Mouse (Mus musculus): ENCODE measurements around the gene Rgs16.

Gene Rgs16

DNA sequence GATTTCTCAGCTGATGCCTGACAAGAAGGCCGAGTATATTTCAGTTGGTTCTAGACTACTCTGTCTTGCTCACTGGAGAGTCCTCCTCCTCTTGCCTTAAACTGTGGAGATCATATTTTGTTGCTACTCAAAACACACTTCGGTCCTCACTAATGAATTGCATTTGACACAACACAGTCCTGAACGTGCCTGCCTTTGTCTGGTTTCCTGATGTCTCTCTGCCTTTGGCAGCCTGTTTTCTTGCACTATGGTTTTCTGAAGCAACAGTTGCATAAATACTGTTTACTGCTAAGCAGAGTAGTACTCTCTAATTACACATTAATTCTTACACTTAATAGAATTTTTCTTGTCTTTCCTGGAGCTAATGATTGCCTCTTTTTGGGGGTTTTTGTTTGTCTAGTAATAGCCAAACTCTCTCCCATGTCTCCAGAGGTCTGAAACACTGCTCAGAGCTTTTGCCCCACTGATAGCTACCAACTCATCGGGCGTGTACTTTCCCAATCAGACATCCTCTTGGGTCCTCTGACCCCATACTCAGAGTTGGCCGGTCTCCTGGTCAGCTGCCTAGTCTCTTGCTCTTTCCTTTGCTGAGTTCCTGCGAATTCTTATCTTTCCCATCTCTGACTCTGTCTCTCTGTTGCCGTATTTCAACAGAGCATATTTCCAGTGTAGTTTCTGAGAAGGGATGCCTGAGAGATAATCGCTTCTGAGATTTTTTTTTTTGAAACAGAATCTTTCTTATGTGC lies 18.4 kb upstream of the Rgs16 start:
- DNase-seq, result no peak

DNA sequence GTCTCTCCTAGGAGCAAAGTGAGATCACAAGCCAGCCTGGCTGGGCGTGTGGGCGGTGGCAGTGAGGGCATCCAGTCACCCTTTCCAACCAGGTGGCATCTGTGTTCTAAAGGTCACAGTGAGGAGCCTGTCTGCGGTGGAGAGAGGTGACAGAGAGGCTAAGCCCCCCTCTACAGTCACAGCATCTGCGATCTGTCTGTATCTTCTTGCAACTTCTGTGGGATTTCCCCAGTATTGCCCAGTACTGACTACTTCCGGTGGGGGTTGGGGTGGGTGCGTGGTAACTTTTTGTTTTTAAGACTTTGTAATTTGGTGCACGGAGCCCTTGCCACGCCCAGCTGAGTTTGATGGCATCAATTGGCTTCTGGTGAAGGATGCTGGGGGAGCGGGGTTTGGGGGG lies 16.7 kb upstream of the Rgs16 start:
- DNase-seq, result no peak

DNA sequence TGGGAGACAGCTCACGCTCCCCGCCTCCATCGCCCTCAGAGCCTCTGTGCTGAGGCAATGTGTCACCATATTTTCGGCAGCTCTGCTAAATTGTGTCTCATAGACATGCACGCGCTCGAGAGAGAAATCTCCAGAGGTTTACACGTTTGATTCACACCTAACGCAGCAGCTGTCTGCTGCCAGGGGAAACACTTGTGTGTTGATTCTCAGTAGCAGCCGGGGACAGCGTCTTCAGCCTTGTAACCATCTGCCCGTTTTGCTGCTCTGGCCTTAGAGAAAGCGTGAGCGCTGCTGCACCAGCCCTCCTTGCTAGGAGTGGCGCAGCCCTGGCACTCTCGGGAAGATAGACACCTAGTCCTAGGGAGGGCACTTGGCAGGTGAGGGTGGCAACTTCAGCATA lies 13.5 kb upstream of the Rgs16 start:
- DNase-seq, result no peak

DNA sequence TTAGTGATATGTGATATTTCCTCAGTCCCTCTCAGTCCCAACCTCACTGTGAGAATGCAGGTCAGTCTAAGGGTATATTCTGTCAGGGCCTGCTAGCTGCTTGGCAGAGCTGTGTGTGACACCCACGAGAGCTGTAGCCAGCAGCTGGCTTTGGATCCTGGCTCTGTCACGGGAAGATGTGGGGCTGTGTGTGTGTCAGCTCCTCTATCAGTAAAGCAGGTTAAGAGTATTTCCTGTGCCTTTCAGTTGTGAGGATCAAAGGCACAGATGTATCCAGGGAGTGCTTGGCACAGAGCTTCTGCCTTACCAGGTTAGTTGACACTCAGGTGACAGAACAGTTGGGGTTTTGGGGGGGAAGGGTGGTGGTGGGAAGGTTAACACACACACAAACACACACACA lies 10.3 kb upstream of the Rgs16 start:
- no peak for DNase-seq

DNA sequence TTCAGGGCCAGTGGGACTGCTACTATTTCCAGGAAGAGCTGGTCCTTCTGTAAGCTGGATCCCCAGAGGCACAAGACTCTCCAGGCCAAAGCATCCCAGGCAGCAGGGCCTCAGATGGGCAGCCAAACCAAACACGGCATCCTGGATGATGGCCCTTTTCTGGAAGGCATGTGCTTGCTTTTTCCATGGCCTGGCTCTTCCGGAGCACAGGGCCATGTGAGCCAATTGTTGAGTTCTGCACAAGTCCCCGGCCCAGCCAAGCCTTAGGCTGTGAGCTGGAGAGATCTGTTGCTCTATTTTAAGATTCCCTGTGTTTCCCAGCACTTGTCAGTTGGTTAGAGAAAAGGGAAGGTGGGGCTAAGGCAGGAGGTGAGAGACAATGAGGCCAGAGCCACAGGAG lies 9.5 kb upstream of the Rgs16 start:
- DNase-seq, result no peak

DNA sequence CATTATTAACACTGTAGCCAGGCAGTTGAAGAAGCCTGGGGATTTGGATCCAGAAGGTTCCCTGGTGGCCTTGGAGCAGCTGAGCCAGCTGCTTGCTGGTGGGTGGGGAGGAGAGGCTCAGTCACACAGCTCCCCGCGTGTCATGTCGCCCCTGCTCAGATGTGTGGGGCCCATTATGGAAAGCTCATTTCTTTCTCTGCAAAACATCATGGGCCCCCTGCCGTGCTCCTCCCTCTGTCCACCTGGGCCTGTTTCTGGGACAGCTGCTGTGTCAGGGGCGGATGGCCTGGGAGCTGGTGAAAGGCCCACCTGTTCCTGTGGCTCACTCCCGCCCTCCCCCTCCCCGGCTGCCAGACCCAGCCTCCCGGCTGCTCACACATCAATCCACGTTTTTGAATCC lies 7.0 kb upstream of the Rgs16 start:
- peak; percentile 74 for DNase-seq

DNA sequence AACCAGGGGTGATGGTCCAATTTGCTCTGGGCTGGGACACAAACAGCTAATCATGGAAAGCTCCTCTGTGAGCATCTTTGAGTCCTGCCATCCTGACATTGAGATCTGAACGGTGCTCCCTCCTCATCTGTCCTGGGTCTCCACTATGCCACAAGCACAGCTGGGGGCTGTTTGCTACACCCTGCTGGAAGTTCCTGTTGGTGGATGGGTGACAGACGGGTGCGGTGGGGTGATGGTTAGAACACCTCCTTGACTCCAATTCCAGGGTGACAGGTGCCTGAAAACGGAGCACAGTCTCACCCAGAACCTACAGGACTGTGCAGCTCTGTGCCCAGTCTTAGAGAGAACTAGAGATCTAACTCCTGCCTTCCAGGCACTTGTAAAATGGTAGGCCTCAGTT lies 5.3 kb upstream of the Rgs16 start:
- no peak for DNase-seq

DNA sequence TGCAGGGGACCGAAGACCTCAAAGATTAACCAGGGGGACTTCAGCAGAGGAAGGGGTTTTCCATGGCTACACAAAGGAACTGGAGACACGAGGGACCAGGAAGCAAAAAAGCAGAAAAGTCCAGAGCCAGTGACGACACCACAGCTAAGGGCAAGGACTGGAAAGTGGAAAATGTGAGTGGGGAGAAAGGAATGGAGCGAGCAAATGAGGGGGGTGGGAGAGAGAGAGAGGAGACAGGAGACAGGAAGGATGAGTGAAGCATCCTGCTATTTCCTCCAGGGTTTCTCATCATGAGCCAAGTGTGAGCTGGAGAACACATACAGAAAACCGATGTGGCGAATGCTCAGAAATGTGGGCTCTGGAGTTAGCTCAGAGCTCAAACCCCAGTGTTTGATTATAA lies 4.1 kb upstream of the Rgs16 start:
- no peak for DNase-seq

DNA sequence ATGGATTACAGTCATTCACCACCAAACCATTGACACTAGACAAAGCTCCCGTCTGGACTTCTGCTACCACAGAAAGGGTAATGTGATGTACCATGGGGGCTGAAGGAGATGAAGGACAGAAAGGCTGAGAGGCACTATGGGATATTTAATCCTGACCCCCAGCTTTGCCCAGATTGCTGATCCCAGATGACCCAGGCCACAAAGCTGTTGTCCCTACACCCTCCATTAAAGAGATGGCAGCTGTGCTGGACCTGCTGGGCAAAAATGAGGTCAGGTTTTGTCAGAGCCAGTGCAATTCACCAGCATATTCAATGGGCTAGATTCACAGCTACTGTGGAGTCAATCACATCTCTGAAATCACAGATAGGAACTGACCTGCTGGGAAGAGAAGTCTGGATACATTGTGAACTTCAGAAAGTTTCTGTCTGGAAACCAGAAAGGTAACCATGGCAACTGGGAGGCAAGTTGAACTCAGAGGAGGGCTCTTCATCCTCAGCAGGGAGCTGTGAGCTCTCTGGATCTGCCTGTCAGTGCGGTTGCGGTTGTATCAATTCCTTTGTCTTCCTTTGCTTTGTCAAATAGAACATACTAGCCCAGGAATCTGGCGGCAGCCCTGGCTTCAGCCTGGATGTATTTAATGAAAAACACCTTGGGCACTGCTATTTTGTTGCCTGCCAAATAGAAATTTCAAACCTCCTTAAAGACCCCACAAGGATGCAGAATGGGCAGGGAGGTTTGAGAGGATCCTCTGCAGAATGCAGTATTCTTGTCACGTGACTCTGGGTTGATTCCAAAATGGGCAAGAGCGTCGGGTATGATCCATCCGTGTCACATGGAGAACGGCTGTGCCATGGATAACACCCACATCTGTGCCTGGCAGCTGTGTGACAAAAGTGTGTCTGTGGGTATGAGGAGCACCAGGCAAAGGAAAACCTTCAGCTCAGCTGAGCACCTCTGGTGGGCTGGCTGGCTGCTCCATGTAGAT lies 2.8 kb upstream of the Rgs16 start:
- peak; percentile 85 for DNase-seq

DNA sequence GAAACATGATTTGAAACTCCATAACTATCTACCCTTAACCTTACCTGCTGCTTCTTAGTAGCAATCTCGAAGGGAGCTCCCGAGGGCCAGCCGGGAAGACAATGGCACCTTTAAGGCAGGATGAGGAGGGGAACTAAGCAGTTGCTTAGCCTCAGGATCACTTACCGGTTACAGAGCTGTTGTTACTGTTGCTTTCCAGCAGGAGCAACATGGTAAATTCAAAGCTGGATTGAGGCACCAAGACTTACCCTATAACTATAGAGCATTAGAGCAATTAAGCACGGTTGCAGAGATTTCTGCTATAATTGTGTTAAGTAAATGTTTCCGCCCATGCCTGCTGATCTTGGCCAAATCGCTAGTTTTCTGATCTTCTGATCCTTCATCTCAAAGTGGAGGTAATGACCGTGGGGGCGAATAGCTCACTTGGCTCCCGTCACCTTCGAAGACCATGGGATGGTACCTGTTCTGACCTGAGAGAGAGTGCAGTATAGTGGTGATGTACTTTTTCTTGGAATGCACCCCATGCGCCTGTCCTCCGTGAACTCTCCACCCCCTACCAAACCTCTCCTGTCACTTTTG lies 623 bp upstream of the Rgs16 start:
- peak; percentile 44 for DNase-seq

DNA sequence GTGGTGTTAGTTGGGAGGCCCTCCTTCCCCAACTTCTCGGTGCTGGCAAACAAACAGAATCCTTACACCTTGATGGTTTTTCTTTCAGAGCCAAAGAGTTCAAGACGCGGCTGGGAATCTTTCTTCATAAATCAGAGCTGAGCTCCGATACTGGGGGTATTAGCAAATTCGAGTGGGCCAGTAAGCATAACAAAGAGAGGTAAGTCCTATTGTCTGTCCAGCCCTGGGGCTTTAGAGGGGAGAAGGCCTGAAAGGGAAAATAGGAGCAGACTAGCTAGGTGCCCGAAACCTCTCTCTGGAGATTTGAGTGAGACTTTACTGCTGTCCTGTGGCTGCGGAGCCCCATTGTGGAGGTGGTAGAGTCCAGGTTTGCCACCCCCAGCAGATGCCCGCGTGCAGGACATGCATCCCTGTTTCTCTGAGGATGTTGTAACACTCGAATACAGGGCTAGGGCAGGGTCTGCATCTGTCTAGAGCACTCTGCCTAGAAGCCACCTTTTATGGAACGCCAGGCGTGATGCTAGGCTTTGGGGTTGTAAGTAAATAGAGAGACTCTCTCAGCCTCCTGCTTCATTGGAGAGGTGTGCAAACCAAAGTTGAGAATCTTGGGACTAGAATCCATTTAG lies 739 bp downstream of the Rgs16 start:
- DNase-seq, result no peak

DNA sequence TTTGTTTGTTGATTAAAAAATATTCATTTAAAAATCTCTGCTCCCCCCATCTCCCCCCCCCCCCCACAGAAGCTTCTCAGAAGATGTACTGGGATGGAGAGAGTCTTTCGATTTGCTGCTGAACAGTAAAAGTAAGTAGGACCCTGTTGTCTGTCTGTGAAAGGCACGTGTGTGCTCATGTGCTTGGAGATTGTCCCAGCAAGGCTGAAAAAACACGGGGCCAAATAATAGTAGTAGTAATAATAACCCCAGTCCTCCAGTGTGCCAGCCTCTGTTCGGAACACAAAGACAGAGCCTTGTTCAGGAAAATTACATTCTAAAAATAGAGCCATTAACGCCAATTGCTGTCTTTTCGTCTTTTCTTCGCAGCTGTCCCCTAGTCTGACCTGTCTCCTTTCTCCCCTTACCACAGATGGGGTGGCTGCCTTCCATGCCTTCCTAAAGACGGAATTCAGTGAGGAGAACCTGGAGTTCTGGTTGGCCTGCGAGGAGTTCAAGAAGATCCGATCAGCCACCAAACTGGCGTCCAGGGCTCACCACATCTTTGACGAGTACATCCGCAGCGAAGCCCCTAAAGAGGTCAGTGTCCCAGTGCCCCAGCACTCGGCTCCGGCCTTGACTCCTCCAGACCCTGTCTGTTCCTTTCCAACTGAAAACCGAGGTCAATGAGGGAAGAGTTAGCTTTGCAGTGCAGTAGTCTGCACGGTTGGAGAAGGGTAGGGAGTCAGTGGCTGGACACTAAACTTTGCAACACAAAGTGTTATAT lies 1.6 kb downstream of the Rgs16 start:
- DNase-seq, result no peak

DNA sequence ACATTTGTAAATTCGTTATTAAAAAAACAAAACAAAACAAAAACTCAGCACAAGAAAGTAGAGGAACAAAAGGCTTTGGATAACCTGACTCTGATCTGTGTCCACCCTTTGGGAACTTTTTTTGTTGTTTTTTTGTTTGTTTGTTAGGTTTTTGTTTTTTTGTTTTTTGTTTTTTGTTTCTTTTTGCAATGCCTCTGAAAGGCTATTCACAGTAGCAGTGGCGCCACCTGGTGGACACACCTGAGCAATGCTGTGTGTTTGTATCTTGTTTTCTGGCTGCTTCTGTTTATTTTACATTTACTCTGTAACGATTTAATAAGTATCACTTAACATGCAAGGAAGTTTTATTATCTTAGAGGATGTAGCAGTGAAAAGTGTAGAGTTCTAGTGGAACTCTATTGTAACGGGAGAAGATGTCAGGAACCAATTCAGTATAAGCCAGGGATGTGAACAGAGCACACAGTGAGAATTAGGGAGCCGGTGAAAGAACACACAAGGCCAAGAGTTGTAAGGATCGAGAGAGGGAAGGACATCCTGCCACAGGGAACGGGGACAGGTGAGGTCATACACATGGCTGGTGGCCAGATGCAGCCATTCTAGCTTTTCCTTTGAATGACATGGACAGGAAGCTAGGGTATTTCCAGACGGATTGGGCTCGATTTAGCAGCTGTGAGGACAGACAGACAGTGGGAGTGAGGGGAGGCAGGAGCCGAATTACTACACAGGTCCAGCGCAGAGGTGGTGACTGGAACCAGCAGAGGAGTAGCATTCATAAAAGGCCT lies 2.4 kb downstream of the Rgs16 start:
- DNase-seq, result peak; percentile 82

DNA sequence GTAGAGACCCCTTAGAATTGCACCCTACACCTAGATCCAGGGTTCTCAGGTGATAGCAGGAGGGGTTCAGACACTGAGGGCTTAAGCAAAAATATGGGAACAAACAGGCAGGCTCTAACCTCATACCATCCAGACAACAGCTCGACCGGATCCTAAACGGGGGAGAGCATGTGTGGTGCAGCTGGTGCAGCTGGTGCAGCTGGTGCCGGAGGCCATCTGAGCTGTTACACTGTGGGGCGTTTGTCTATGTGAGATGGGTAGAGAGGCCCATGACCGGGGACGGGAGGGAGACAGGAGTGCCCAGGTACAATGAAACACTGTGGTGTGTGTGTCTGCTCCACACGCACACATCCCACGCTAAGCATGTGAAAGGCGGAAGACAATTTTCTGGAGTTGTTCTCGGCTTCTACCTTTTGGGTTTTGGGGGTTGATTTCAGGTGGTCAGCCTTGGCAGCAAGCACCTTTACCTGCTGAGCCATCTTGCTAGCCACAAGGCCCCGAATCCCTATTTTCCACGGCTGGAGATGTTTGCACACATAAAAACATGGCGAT lies 6.0 kb downstream of the Rgs16 start:
- DNase-seq, result peak; percentile 70

DNA sequence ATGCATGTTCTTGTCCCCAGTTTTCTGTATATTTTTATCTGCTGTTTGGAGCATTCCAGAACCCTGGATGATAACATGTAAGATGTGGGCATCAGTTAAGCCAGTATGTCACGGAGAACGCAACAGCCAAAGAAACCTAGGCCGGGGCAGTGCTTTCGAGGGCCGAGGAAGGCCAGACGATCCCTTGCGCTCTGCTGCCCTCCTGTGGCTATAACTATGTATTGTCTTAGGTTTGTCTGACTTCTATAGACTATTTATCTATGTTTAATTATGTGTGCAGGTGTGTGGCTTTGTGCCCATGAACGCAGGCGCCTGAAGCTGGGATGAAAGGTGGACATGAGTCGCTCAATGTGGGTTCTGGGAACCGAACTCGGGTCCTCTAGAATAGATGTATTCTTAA lies 6.6 kb downstream of the Rgs16 start:
- peak; percentile 86 for DNase-seq

DNA sequence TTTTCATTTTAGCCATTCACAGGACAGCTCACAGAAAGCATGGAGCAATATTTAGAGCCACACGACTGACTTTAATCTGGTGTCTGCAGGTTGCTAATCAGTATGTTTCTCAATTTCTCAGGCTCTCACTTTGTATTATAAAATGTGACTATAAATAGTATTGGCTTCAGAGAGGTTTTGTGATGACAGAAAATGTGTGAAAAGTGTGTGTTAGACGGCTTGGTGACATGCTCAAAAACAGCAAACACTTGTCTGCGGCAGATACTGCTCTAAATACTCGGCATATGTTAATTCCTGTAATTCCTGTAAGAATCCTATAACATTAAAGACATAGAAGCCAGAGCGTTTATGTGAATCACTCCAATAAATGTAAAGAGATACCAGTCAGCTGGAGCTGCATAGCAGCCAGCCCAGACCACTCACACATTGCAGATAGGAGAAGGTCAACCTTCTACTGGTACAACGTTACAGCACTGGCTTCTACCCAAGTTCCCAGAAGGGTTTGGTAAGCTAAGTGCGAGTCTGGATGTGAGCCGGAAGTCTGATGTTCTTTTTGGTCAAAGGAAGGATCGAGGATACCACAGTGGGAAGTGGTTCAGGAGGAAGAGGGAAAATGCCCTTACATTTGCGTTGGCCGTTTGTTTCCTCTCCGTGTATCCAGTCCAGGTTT lies 7.8 kb downstream of the Rgs16 start:
- DNase-seq, result no peak

DNA sequence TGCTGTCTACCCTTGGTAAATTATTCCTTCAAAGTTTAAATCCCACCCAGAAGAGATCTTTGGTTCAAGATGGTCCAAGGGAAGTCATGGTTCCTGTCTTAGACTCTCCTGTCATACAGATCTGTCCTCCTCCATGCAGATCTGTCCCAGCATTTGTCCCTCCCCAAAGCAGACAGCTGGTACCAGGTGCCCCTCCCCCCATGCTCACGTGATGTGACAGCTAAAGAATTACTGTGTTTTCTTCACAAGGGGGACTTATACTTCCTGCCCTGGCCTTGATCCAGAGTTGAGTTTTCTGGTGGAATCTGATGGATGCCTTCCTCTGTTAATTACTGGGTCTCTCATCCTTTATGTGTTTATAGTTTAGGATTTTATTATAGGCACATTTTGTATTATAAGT lies 8.4 kb downstream of the Rgs16 start:
- peak; percentile 79 for DNase-seq

DNA sequence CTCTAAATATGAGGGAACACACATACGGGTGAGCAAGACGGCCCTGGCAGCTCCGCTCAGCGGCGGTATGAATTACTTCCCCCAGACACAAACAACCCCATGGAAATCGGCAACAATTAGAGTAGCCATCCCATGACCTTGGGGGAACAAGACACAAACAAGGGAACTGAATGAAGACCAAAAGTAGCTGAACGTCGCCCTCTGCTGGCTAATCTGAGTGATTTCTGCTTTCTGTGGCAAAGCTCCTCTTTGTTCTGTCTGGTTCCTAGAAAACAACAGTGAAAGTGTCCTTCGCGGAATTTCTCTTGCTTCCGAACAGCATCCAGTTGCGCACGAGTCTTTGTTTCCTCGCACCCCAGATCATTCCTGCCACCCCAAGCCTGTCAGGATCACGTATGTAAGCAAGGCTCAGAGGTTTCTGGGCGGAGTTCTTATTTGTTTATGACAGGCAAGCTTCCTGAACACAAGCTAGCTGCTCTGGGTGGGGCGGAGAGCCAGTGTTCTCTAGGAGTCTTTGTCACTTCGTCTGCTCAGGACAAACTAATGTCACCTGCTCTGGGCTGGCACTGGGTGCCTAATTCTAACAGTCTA lies 9.2 kb downstream of the Rgs16 start, which contains the start of gene Rnasel:
TSS of gene Rnasel (plus strand) at position 216 of the 591 bp plus-strand sequence.
- peak; percentile 95 for DNase-seq

DNA sequence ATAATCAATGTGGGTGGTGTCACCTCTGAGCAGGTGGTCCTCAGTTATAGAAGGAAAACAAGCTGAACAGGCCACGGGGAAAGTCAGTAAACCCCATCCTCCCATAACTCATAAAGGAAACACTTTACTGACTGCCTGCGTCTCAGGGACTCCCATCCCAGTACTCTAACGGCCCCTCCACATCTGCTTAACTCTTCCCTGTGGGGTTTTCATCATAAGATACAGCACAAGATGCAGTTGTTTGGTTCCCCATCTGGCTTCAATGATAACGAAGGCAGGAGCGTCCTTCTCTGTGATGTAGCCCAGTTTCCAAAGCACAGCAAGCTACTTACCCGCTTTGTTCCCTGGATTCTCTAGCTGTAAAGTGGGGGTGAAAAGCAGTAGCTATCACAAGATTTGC lies 9.9 kb downstream of the Rgs16 start:
- no peak for DNase-seq

DNA sequence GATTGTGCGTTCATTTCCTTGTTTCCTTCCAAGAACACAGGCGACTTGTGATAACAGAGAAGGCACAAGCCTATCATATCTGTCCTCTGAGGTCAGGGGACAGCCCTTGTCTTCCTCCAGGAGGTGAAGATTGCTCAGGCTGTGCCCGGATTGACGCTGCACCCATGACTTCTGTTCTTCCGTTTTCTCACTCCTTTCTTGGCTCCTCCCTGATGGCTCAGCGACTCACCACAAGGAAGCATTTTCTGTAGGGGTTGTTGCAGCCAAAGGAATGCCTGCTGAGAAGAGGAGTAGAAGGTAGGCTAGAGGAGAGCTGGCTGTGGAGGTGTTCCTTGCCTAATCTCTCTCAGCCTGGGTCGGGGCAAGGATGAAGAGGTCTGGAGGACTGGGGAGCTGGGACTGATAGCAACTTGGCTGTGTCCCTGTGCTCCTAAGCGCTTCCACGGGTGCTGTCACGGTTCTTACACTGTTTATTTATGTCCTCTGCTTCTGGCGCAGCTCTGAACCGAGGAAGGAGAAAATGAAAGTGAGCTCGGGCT lies 11.7 kb downstream of the Rgs16 start:
- no peak for DNase-seq
